Comparison of ENCODE assay signal across 26 mouse cellular contexts in the genomic region with DNA sequence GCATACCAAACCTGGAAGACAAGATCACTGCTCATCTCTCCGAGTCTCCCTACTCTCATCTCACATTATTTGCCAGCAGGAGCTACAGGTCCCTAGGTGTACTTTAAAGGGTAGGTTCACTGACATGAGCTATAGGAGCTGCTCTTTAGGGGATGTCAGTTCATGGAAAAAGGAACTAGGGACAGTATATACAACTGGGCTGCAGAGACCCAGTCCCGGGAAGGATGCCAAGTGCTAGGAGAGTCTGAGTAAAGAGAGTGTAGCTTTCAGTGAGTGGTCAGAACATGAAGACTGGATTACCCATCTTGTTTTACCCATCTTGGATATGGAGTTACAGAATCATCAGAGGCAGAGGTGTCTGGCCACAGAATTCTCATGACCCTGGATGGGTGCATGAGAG. TPM values are rescaled to one million over a fixed set of nuclear protein-coding genes. Genes with fewer than 3 reads are reported as not detected.
DNase-seq lines count a peak whose midpoint lies in the region; ATAC-seq and TF ChIP-seq lines count a peak whose summit lies in the region.
"Had no signal": no experiment of that assay in that cellular context is flagged by ENCODE, and none has a peak within 500 bp of the region (broad histone marks: within the 10 kb centered on the region; RNA-seq: fewer than 3 reads in every experiment).

No protein-coding gene starts in this region.

- no peak overlapping the region for H3K4me3 ChIP-seq in heart, embryonic 14.5 days (ENCODE audit: control insufficient read depth in 1 of 2, insufficient read depth in 1 of 2, low read depth in 1 of 2, low read length in 2 of 2)
- no peak overlapping the region for H3K4me3 ChIP-seq in stomach, embryonic 15.5 days (replicated peaks)
- no peak overlapping the region for H3K4me3 ChIP-seq in stomach, postnatal 0 days (ENCODE audit: low read depth, low read length)
- H3K4me3 ChIP-seq: forebrain, embryonic 10.5 days; forebrain, embryonic 13.5 days; gastrocnemius, adult 2 months; heart, embryonic 12.5 days; hindbrain, embryonic 10.5 days had no signal

- 0 out of 2 replicates have a peak, but pooled peaks have one; percentile 6 for ATAC-seq in heart, embryonic 14.5 days (ENCODE audit: insufficient number of reproducible peaks, insufficient read depth, low FRiP score, low read depth)
- 0 out of 2 replicates have a peak, but pooled peaks have one; percentile 14 for ATAC-seq in stomach, embryonic 15.5 days (ENCODE audit: insufficient read depth, low FRiP score, low read depth)
- ATAC-seq in stomach, postnatal 0 days (ENCODE audit: low FRiP score, low TSS enrichment) = no peak
- ATAC-seq in common myeloid progenitor, adult 5-6 weeks (replicated peaks; ENCODE audit: low read depth, poor library complexity, severe bottlenecking) = 0 out of 2 replicates have a peak, but pooled peaks have one; percentile 10
- ATAC-seq: forebrain, embryonic 13.5 days; forebrain, embryonic 16.5 days; Patski had no signal

- WGBS in heart, embryonic 14.5 days = 72% methylated on average over 2 of the region's 2 CpGs
- 97% methylated on average over 2 of the region's 2 CpGs for WGBS in stomach, embryonic 15.5 days
- 89% methylated on average over 2 of the region's 2 CpGs for WGBS in stomach, postnatal 0 days

- DNase-seq in heart, postnatal 10 days = no peak
- no peak for DNase-seq in stomach, postnatal 0 days (ENCODE audit: low spot score)
- DNase-seq in left cerebral cortex, adult 9 months (ENCODE audit: low spot score in 2 of 2) = no peak
- DNase-seq: adrenal gland, postnatal 10 days; B cell, adult 2 months; cerebellum, adult 11-12 months; cerebellum, adult 8-10 months; cerebellum, postnatal 36 days; gastrocnemius, adult 2 months; gastrocnemius, postnatal 14 days; heart, adult 11 months; kidney, adult 2 months had no signal

- H3K4me2 ChIP-seq in heart, embryonic 14.5 days (ENCODE audit: low read length) = no peak overlapping the region
- H3K4me2 ChIP-seq in stomach, embryonic 15.5 days = no peak overlapping the region
- no peak overlapping the region for H3K4me2 ChIP-seq in stomach, postnatal 0 days (replicated peaks; ENCODE audit: low read depth)
- H3K4me2 ChIP-seq: forebrain, embryonic 13.5 days; heart, embryonic 12.5 days; hindbrain, embryonic 14.5 days had no signal

- H3K36me3 ChIP-seq in heart, embryonic 14.5 days (ENCODE audit: control insufficient read depth, insufficient read depth, low read length) = peaks cover 29% of the 10 kb centered on the region
- no peaks in the 10 kb centered on the region for H3K36me3 ChIP-seq in stomach, embryonic 15.5 days
- no peaks in the 10 kb centered on the region for H3K36me3 ChIP-seq in stomach, postnatal 0 days (ENCODE audit: control insufficient read depth, insufficient read depth, low read length)

- H3K27ac ChIP-seq in heart, embryonic 14.5 days (replicated peaks in 1 of 2; ENCODE audit: control insufficient read depth in 1 of 2, insufficient read depth in 1 of 2, low read depth in 2 of 2, low read length in 2 of 2) = no peak overlapping the region
- H3K27ac ChIP-seq in stomach, embryonic 15.5 days = no peak overlapping the region
- no peak overlapping the region for H3K27ac ChIP-seq in stomach, postnatal 0 days (replicated peaks)
- H3K27ac ChIP-seq: forebrain, embryonic 10.5 days; forebrain, embryonic 13.5 days; gastrocnemius, adult 2 months; hindbrain, embryonic 10.5 days; hindbrain, embryonic 14.5 days had no signal

- H3K4me1 ChIP-seq in heart, embryonic 14.5 days (ENCODE audit: control insufficient read depth in 2 of 2, insufficient read depth in 2 of 2, low read length in 2 of 2) = peaks cover 6 to 13% of the 10 kb centered on the region in 2 experiments; a peak in 3 of 4 replicates
- no peaks in the 10 kb centered on the region for H3K4me1 ChIP-seq in stomach, embryonic 15.5 days
- no peaks in the 10 kb centered on the region for H3K4me1 ChIP-seq in stomach, postnatal 0 days (replicated peaks; ENCODE audit: control insufficient read depth, insufficient read depth)
- H3K4me1 ChIP-seq: forebrain, embryonic 10.5 days; forebrain, embryonic 13.5 days; hindbrain, embryonic 10.5 days had no signal

- H3K9ac ChIP-seq in heart, embryonic 14.5 days (ENCODE audit: low read length) = no peak overlapping the region
- no peak overlapping the region for H3K9ac ChIP-seq in stomach, embryonic 15.5 days
- H3K9ac ChIP-seq in stomach, postnatal 0 days (ENCODE audit: low read length) = no peak overlapping the region
- H3K9ac ChIP-seq: forebrain, embryonic 13.5 days; heart, embryonic 12.5 days; hindbrain, embryonic 14.5 days had no signal

- intact Hi-C loops in heart, postnatal 10 days (cut with DNase I) = no loop called here

- no peaks in the 10 kb centered on the region for H3K9me3 ChIP-seq in heart, embryonic 14.5 days (ENCODE audit: control insufficient read depth, low read length)
- no peaks in the 10 kb centered on the region for H3K9me3 ChIP-seq in stomach, embryonic 15.5 days
- no peaks in the 10 kb centered on the region for H3K9me3 ChIP-seq in stomach, postnatal 0 days (ENCODE audit: control insufficient read depth, low read length)
- H3K9me3 ChIP-seq: forebrain, embryonic 10.5 days; forebrain, embryonic 13.5 days; G1E; heart, embryonic 12.5 days; hindbrain, embryonic 10.5 days had no signal

- no peak for TF ChIP-seq CTCF in stomach, postnatal 0 days (IDR thresholded peaks at IDR 0.05; ENCODE audit: low read depth)

- no peak for TF ChIP-seq EP300 in stomach, postnatal 0 days (optimal IDR thresholded peaks at IDR 0.05)

- H3K27me3 ChIP-seq in heart, embryonic 14.5 days (ENCODE audit: control insufficient read depth, insufficient read depth, low read length) = no peaks in the 10 kb centered on the region
- H3K27me3 ChIP-seq in stomach, embryonic 15.5 days (replicated peaks) = no peaks in the 10 kb centered on the region
- no peaks in the 10 kb centered on the region for H3K27me3 ChIP-seq in stomach, postnatal 0 days (ENCODE audit: control insufficient read depth, insufficient read depth, low read length)
- H3K27me3 ChIP-seq: CH12.LX; forebrain, embryonic 13.5 days; heart, embryonic 12.5 days; Patski had no signal

RNA-seq across cellular contexts. Expression of a gene that starts 35.0 kb away (rescaled TPM):
- polyA plus RNA-seq in heart, embryonic 14.5 days (2014; fragmentation: Nextera tagmentation; extraction: Ambion mirVana) = 0.22 and 0.26 TPM in 2 replicates
- total RNA-seq in heart, postnatal 10 days (2021) = not detected
- 0.28 and 0.30 TPM in 2 replicates for polyA plus RNA-seq in stomach, embryonic 15.5 days (2015; fragmentation: Nextera tagmentation; extraction: Ambion mirVana)
- polyA plus RNA-seq in stomach, postnatal 0 days (2015; fragmentation: Nextera tagmentation; extraction: Ambion mirVana) = 0.06 TPM in 2 replicates
- 0.19 and 0.37 TPM in 2 replicates for total RNA-seq in common myeloid progenitor, adult 5-6 weeks (2017)
- total RNA-seq: gastrocnemius, adult 2 months; gastrocnemius, postnatal 14 days; gastrocnemius, postnatal 4 days; heart, postnatal 25 days had no signal
